Mouse (Mus musculus): ENCODE measurements at regions not wholly inside any gene's neighbourhood (a gene's known extent, or its start where the extent isn't known, plus 50 kb on each side); places are given as distances from the start of the nearest gene placed in this dataset.

- no peak for DNase-seq
Measured at GRCm38 (mm10) chr7:40753490-40753889, 144.6 kb upstream of the Vstm2b start.

DNA sequence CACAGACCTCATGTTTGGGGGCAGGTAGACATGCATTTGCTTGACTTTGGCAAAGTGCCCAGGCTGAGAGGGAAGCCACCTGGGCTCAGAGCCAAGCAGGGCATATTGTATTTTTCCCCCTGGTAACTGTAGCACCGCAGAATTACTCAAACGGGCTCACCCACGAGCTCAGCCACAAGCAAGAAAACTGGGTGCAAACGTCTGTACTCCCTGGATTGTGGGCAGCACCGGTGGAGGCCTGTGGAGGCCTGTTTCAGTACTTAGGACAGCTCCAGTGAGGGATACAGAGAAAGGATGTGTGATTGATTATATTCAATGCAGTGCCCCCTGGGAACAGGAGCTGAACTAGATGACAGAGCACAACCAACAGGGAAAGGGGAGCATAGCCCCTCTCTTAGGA, 135.6 kb upstream of the Vstm2b start:
- DNase-seq, result no peak

GRCm38 (mm10) chr7:40766142-40766541, 132.0 kb upstream of the Vstm2b start:
- DNase-seq, result no peak

DNA sequence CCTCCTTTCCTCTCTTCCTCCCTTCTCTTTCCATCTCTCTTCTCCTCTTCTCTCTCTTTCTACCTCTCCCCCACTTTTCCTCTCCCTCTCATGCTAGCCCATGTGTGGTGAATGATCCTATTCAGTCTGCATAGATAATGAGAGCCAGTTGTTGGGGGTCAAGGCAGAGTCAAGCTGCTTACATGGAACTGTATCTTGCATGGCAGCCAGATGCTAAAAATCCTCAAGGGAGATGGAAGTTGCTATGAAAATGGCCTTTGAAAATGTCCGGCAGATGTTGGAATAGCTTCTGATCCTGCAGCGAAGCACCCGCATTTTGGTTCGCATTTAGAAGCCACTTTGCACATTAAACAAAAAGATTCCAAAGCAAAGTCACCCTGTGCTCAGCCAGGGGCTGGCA, 121.9 kb upstream of the Vstm2b start:
- DNase-seq, result no peak

DNA sequence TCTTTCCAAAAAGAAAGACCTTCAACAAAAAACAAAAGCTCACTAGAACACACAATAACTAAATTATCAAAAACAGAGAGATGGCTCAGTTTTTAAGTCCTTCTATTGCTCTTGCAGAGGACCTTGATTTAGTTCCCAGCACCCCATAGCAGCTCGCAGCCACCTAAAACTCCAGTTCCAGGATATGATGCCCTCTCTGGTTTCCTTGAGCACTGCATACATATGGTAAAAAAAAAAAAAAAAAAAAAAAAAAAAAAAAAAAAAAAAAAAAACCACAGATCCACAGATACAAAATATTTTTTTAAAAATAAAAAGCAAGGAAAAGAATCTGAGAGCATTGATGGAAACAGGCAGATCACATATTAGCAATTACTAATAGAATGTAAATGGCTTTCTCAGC, 113.2 kb upstream of the Vstm2b start:
- DNase-seq, result no peak

- no peak for DNase-seq
Measured at GRCm38 (mm10) chr7:40786758-40787157, 111.4 kb upstream of the Vstm2b start.

- DNase-seq, result no peak
Measured at GRCm38 (mm10) chr7:40788486-40788885, 109.6 kb upstream of the Vstm2b start.

DNA sequence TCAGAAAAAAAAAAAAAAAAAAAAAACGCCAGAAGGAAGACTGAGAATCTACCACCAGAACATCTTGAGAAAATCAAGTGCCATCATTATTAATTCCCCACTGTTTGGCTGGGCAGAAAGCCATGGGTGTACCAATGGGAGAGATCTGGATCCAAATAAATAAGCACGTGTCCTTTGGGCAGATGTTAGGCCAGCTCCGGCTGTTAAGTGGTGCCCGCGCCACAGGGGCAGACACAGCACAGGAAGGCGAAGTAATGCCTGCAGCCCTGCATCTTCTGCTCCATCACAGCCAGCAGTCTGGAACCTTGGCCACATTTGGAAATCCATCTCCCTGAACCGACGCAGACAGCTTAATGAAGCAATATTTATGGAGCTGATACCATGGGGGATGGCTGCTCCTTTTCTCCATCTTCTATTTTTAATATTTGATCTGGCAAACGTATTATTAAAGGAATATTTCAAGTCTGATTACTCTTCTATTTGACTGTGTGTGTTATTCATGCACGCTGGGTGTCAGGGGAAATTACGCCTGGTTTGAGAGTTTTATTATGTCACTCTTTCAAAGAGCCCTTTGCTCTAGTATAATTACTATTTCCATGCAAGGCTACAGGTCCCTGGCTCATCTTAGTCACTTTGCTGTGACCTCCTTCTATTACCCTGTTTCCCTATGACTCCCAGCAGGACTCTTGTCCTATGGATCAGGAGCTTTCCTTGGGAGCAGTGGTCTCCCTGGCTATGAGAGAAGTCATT, 103.5 kb upstream of the Vstm2b start:
- DNase-seq, result no peak

DNA sequence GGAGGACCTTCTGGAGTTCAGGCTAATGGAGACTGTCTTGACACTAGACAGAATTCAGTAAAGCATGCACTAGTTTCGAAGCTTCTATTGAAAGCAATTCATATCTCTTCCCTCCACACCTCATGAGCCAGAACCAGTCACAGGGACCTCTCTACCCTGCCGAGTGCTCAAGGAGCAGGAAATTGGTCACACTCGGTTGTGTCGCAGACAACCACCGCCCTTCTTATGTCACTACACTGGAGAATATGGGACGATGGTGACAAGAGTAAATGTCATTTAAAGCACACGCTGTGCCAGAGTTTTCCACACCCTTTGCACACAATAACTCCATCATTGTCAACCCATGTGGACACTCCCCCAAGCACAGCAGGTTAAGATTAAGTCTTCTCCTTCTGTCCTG, 98.3 kb upstream of the Vstm2b start:
- no peak for DNase-seq

GRCm38 (mm10) chr7:40801291-40801690, 96.8 kb upstream of the Vstm2b start:
- no peak for DNase-seq

GRCm38 (mm10) chr7:40805211-40805610, 92.9 kb upstream of the Vstm2b start:
- DNase-seq, result no peak

- no peak for DNase-seq
Measured at GRCm38 (mm10) chr7:40805866-40806265, 92.3 kb upstream of the Vstm2b start.

GRCm38 (mm10) chr7:40812952-40813351, 85.2 kb upstream of the Vstm2b start:
- DNase-seq, result no peak

GRCm38 (mm10) chr7:40825141-40825742, 72.9 kb upstream of the Vstm2b start:
- no peak for DNase-seq

DNA sequence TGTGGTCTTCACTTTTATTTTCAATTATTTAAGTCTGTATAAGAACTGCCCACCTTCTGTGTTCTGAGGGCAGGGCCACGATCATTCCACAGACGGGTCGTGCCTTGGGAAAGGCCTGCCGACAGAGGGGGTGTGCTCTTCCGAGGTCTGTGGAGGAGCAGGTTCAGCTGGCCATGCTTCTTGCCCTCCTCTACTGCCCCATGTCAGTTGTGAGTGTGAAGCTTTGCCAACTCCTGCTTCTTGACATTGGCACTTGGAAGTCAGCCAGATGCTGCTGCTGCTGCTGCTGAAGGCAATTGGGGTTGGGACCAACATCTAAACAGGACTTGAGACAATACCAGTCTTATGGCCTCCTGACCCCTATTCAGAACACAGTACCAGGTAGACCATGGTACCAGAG, 68.6 kb upstream of the Vstm2b start:
- DNase-seq, result no peak

DNA sequence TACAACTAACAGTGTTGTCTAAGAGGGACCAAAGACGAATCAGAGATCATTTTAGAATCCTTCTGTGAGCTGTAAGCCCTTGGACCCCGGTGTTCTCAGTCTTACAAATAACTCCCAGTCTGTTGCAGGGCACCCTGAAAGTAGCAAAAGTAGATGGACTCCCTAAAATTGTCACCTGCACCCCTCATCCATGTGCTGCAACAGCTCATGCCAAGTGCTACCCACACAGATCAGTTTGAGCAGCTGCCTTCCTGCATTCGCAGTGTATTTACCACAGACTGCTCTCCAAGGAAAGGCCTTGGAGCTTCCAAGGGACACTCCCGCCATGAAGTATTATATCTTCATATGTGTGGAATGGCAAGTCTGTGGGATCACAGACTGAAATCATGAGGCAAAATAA, 66.5 kb upstream of the Vstm2b start:
- no peak for DNase-seq

DNA sequence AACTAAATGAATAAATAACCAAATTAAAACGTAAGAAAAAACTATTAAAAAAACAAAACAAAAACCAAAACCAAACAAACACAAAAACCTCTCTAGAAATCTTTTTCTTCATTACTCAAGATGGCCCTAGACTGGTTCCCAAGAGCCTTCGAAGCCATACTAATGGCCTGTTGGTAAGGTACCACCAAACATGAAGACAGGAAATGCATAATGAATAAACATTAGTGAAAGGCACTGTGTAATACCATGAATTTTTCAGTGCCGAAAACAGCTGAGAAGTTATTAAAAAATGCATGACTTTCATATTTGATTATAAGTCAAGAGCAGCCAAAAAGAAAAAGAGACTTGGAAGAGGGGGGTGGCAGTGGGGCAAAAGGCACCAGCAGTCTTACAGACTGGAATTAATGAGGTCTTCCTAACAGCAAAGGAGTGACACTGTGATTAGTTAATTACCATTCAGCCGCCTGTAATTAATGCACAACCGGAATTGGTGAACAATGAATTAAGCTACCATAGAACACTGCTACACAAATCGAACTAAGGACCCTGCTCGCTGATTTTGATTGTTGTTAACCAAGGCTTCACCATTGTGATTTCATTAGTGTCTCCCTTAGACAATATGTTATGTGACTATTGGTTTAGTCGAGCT, 55.7 kb upstream of the Vstm2b start:
- DNase-seq, result no peak

- no peak for DNase-seq
Measured at GRCm38 (mm10) chr7:40846512-40846911, 51.6 kb upstream of the Vstm2b start.

All from gastrocnemius, postnatal 25 days (tissue).